In genomic region chr5:102977138-102977537, GRCm38 (mm10) we compare ENCODE assay signal across 10 mouse cellular contexts.
DNase-seq lines count a peak whose midpoint lies in the region; ATAC-seq and TF ChIP-seq lines count a peak whose summit lies in the region.
"Had no signal": no experiment of that assay in that cellular context is flagged by ENCODE, and none has a peak within 500 bp of the region (broad histone marks: within the 10 kb centered on the region; RNA-seq: fewer than 3 reads in every experiment).

No protein-coding gene starts in this region.

- 65% methylated on average over 6 of the region's 6 CpGs for WGBS in thymus, adult 2 months
- WGBS in midbrain, embryonic 11.5 days = 49% methylated on average over 6 of the region's 6 CpGs

- H3K27me3 ChIP-seq in thymus, adult 2 months (ENCODE audit: control insufficient read depth, insufficient read depth, low read length) = no peaks in the 10 kb centered on the region
- no peaks in the 10 kb centered on the region for H3K27me3 ChIP-seq in midbrain, embryonic 11.5 days (ENCODE audit: control insufficient read depth, insufficient read depth, low read length)
- H3K27me3 ChIP-seq: liver, embryonic 12.5 days had no signal

- H3K27ac ChIP-seq in thymus, adult 2 months (ENCODE audit: control insufficient read depth, insufficient read depth, low read length) = no peak overlapping the region
- H3K27ac ChIP-seq in midbrain, embryonic 11.5 days (ENCODE audit: low read depth, low read length) = no peak overlapping the region
- H3K27ac ChIP-seq: liver, embryonic 12.5 days had no signal

- H3K9me3 ChIP-seq in midbrain, embryonic 11.5 days (ENCODE audit: control insufficient read depth, low read length) = no peaks in the 10 kb centered on the region
- H3K9me3 ChIP-seq: liver, embryonic 12.5 days had no signal

- peak; percentile 22 for DNase-seq in embryo, embryonic 11 days
- DNase-seq in embryo, embryonic 9.5 days (ENCODE audit: extremely low spot score) = no peak
- peak; percentile 1 for DNase-seq in thymus, adult 2 months
- no peak for DNase-seq in thymus, adult 18-20 months
- DNase-seq in midbrain, embryonic 11.5 days (ENCODE audit: low spot score, missing footprints) = peak; percentile 83
- DNase-seq in heart, adult 8-10 months (ENCODE audit: low spot score) = no peak
- no peak for DNase-seq in left cerebral cortex, postnatal 14 days (ENCODE audit: low spot score in 2 of 2)
- no peak for DNase-seq in cerebellum, postnatal 10 days
- DNase-seq: kidney, adult 2 months had no signal

- peak; percentile 71; the same call in 1 of the 2 replicates for ATAC-seq in midbrain, embryonic 11.5 days (ENCODE audit: low FRiP score)
- ATAC-seq: liver, embryonic 12.5 days had no signal

- no peaks in the 10 kb centered on the region for H3K4me1 ChIP-seq in thymus, adult 2 months (replicated peaks; ENCODE audit: control insufficient read depth, insufficient read depth, low read length)
- peaks cover 4% of the 10 kb centered on the region for H3K4me1 ChIP-seq in midbrain, embryonic 11.5 days (ENCODE audit: control insufficient read depth, insufficient read depth, low read length)
- H3K4me1 ChIP-seq: liver, embryonic 12.5 days had no signal

- no peak for TF ChIP-seq CTCF in thymus, adult 2 months (IDR thresholded peaks at IDR 0.05; ENCODE audit: borderline replicate concordance, control insufficient read depth, extremely low read depth, insufficient read depth, low read length, poor library complexity)

- no peak overlapping the region for H3K9ac ChIP-seq in midbrain, embryonic 11.5 days (ENCODE audit: low read length)
- H3K9ac ChIP-seq: liver, embryonic 12.5 days had no signal

- H3K4me2 ChIP-seq in midbrain, embryonic 11.5 days = no peak overlapping the region
- H3K4me2 ChIP-seq: liver, embryonic 12.5 days had no signal

- no peak for TF ChIP-seq POLR2A in thymus, adult 2 months (IDR thresholded peaks at IDR 0.05; ENCODE audit: control insufficient read depth, extremely low read depth, insufficient read depth, low read length, poor library complexity)

- no peaks in the 10 kb centered on the region for H3K36me3 ChIP-seq in thymus, adult 2 months (ENCODE audit: control insufficient read depth, insufficient read depth, low read length)
- no peaks in the 10 kb centered on the region for H3K36me3 ChIP-seq in midbrain, embryonic 11.5 days (ENCODE audit: control insufficient read depth, insufficient read depth, low read length)
- H3K36me3 ChIP-seq: liver, embryonic 12.5 days had no signal

- intact Hi-C loops in left cerebral cortex, postnatal 14 days (cut with DNase I) = no loop called here

- H3K4me3 ChIP-seq in thymus, adult 2 months (ENCODE audit: control insufficient read depth, insufficient read depth, low read length) = no peak overlapping the region
- no peak overlapping the region for H3K4me3 ChIP-seq in midbrain, embryonic 11.5 days (ENCODE audit: low read depth, low read length)
- H3K4me3 ChIP-seq: liver, embryonic 12.5 days had no signal

Comparison
In these comparisons a context has a peak if more than half of its experiments do, and no peak if none do; other contexts are left out.
1. DNase-seq: peak in embryo, embryonic 11 days (single experiment), thymus, adult 2 months (single experiment) and midbrain, embryonic 11.5 days (single experiment); none in embryo, embryonic 9.5 days (single experiment), thymus, adult 18-20 months (0 of 2), heart, adult 8-10 months (single experiment), left cerebral cortex, postnatal 14 days (0 of 2) and cerebellum, postnatal 10 days (0 of 2).